In the genomic region with DNA sequence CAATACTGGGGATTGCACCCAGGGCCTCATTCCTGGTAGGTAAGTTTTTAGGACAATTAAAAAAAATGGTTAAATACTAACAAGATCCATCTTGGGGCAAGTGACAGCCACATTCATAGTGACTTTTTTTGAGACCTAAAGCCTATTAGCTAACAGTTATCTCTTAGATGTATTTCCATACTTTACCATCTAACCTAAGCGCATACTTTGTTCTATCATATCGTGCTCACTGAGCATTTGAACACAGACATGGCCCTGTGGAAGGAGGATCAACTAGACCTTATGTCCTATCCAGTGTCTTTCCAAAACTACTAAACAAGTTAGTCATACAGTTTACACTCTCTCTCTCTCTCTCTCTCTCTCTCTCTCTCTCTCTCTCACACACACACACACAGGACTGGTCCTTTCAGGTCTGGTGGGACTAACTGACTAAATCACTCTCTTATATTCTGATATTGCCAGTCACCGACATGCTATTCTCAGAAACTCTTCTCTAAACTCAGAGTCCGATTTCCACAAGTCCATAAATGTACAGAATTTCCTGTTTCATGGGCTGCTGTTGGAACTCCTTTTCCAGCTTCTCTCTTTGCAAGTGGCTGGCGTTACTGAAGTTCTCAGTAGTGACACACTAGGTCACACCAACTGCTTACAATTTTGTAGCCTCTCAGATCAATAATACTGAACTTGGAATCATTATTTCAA, we compare ENCODE assay signal across 9 mouse cellular contexts. TPM values are rescaled to one million over a fixed set of nuclear protein-coding genes. Genes with fewer than 3 reads are reported as not detected.
A peak's percentile ranks its signal among the peaks of the same experiment; 100 is the strongest.
DNase-seq lines count a peak whose midpoint lies in the region; ATAC-seq and TF ChIP-seq lines count a peak whose summit lies in the region.
"Had no signal": no experiment of that assay in that cellular context is flagged by ENCODE, and none has a peak within 500 bp of the region (broad histone marks: within the 10 kb centered on the region; RNA-seq: fewer than 3 reads in every experiment).

No protein-coding gene starts in this region.

- WGBS in neural tube, embryonic 11.5 days = 55% methylated on average over 5 of the region's 5 CpGs
- 34% methylated on average over 5 of the region's 5 CpGs for WGBS in intestine, embryonic 16.5 days
- 26% methylated on average over 5 of the region's 5 CpGs for WGBS in small intestine, adult 2 months

- peaks cover 63% of the 10 kb centered on the region for H3K4me1 ChIP-seq in erythroblast, embryonic 14.5 days (ENCODE audit: control insufficient read depth)
- H3K4me1 ChIP-seq in neural tube, embryonic 11.5 days (ENCODE audit: control insufficient read depth, insufficient read depth, low read length) = peaks cover 3% of the 10 kb centered on the region
- H3K4me1 ChIP-seq in intestine, embryonic 16.5 days (ENCODE audit: control insufficient read depth, insufficient read depth, low read length) = peaks cover 4% of the 10 kb centered on the region; the same call in 1 of the 2 replicates
- H3K4me1 ChIP-seq in small intestine, adult 2 months (ENCODE audit: control insufficient read depth, insufficient read depth, insufficient read length, low read length) = peaks cover 2% of the 10 kb centered on the region; the same call in 1 of the 2 replicates

- no peaks in the 10 kb centered on the region for H3K27me3 ChIP-seq in erythroblast, embryonic 14.5 days (ENCODE audit: control insufficient read depth)
- no peaks in the 10 kb centered on the region for H3K27me3 ChIP-seq in neural tube, embryonic 11.5 days (ENCODE audit: control insufficient read depth, insufficient read depth, low read length)
- H3K27me3 ChIP-seq in intestine, embryonic 16.5 days (replicated peaks; ENCODE audit: control insufficient read depth, insufficient read depth, low read length) = no peaks in the 10 kb centered on the region
- H3K27me3 ChIP-seq in small intestine, adult 2 months (ENCODE audit: control insufficient read depth, insufficient read depth, low read length) = no peaks in the 10 kb centered on the region

- H3K27ac ChIP-seq in neural tube, embryonic 11.5 days (ENCODE audit: low read depth, low read length) = peak overlapping the region; percentile 75; the same call in 1 of the 2 replicates
- H3K27ac ChIP-seq in intestine, embryonic 16.5 days (ENCODE audit: low read length) = peak overlapping the region; percentile 78
- H3K27ac ChIP-seq in small intestine, adult 2 months (ENCODE audit: insufficient read depth, low read depth, low read length) = 0 out of 2 replicates have a peak overlapping the region, but pooled peaks have one; percentile 6

- peak overlapping the region; percentile 65 for H3K4me2 ChIP-seq in neural tube, embryonic 11.5 days (ENCODE audit: low read depth)
- peak overlapping the region; percentile 61 for H3K4me2 ChIP-seq in intestine, embryonic 16.5 days (ENCODE audit: low read depth, low read length)

- no peaks in the 10 kb centered on the region for H3K9me3 ChIP-seq in erythroblast, embryonic 14.5 days (ENCODE audit: control insufficient read depth, low read length)
- H3K9me3 ChIP-seq in neural tube, embryonic 11.5 days (ENCODE audit: control insufficient read depth, low read length) = no peaks in the 10 kb centered on the region
- H3K9me3 ChIP-seq in intestine, embryonic 16.5 days (ENCODE audit: control insufficient read depth, low read length) = no peaks in the 10 kb centered on the region

- H3K4me3 ChIP-seq in erythroblast, embryonic 14.5 days (replicated peaks) = peak overlapping the region; percentile 74
- peak overlapping the region; percentile 21 for H3K4me3 ChIP-seq in neural tube, embryonic 11.5 days (ENCODE audit: low read depth, low read length)
- peak overlapping the region; percentile 41 for H3K4me3 ChIP-seq in intestine, embryonic 16.5 days (ENCODE audit: low read length)
- H3K4me3 ChIP-seq in small intestine, adult 2 months (ENCODE audit: low read depth, low read length) = no peak overlapping the region

- no peak for TF ChIP-seq CTCF in small intestine, adult 2 months (IDR thresholded peaks at IDR 0.05; ENCODE audit: extremely low read depth, insufficient read length, insufficient replicate concordance, low read depth, low read length)

- peak overlapping the region; percentile 58 for H3K9ac ChIP-seq in neural tube, embryonic 11.5 days (ENCODE audit: low read length)
- peak overlapping the region; percentile 54 for H3K9ac ChIP-seq in intestine, embryonic 16.5 days (ENCODE audit: low read depth, low read length)

- H3K36me3 ChIP-seq in erythroblast, embryonic 14.5 days (ENCODE audit: control insufficient read depth) = peaks cover 14% of the 10 kb centered on the region
- no peaks in the 10 kb centered on the region for H3K36me3 ChIP-seq in neural tube, embryonic 11.5 days (ENCODE audit: control insufficient read depth, insufficient read depth, low read length)
- no peaks in the 10 kb centered on the region for H3K36me3 ChIP-seq in intestine, embryonic 16.5 days (ENCODE audit: control insufficient read depth, insufficient read depth, low read length)
- H3K36me3 ChIP-seq in small intestine, adult 2 months (ENCODE audit: control insufficient read depth, insufficient read depth, low read length) = no peaks in the 10 kb centered on the region

- no peak for ATAC-seq in erythroblast, adult 5-6 weeks (replicated peaks; ENCODE audit: low FRiP score, poor library complexity, severe bottlenecking)
- ATAC-seq in neural tube, embryonic 11.5 days (ENCODE audit: insufficient read depth, low FRiP score, low TSS enrichment) = no peak
- no peak for ATAC-seq in intestine, embryonic 16.5 days

- peak; percentile 26 for DNase-seq in neural tube, embryonic 11.5 days (ENCODE audit: low spot score)
- DNase-seq in neural tube, embryonic 10.5 days (ENCODE audit: extremely low spot score, low spot score) = no peak
- no peak for DNase-seq in adrenal gland, adult 8-10 months
- DNase-seq in spleen, postnatal 10 days (ENCODE audit: low spot score in 2 of 2) = no peak
- DNase-seq: B cell, adult 2 months had no signal

- TF ChIP-seq POLR2A in small intestine, adult 2 months (IDR thresholded peaks at IDR 0.05; ENCODE audit: low read depth, low read length) = no peak

RNA-seq across cellular contexts. Expression of gene Hist1h2ah, which starts 1.5 kb away (rescaled TPM):
- 105 and 181 TPM in 2 replicates for polyA plus RNA-seq in erythroblast, embryonic 14.5 days (2012)
- total RNA-seq in erythroblast, adult 5-6 weeks (2015; ENCODE audit: low replicate concordance) = 2.5 TPM in 1 of 2 replicates, not detected in the other
- 462 and 930 TPM in 2 replicates for total RNA-seq in erythroblast, adult 5-6 weeks (2017; ENCODE audit: low replicate concordance)
- polyA plus RNA-seq in neural tube, embryonic 11.5 days (2014; fragmentation: Nextera tagmentation; extraction: Ambion mirVana) = 6.6 and 16.2 TPM in 2 replicates
- 4.6 and 5.1 TPM in 2 replicates for polyA plus RNA-seq in intestine, embryonic 16.5 days (2015; fragmentation: Nextera tagmentation; extraction: Ambion mirVana)
- polyA plus RNA-seq in small intestine, adult 2 months (2012; rRNA removed) = 106 and 238 TPM in 2 replicates
- 10 to 100 TPM in 2 of 4 experiments, 1 to 10 TPM in 1, not detected in 1; 6.0 to 18.5 (median 12.6) TPM for total RNA-seq in adrenal gland, adult 8-10 months (2022)

RNA-seq across cellular contexts. Expression of gene Hist1h2bk, which starts 1.8 kb away (rescaled TPM):
- polyA plus RNA-seq in erythroblast, embryonic 14.5 days (2012) = 6.1 and 13.9 TPM in 2 replicates
- total RNA-seq in erythroblast, adult 5-6 weeks (2015; ENCODE audit: low replicate concordance) = 14.6 and 64.4 TPM in 2 replicates
- total RNA-seq in erythroblast, adult 5-6 weeks (2017; ENCODE audit: low replicate concordance) = 627 and 660 TPM in 2 replicates
- polyA plus RNA-seq in neural tube, embryonic 11.5 days (2014; fragmentation: Nextera tagmentation; extraction: Ambion mirVana) = 6.2 and 10.8 TPM in 2 replicates
- polyA plus RNA-seq in intestine, embryonic 16.5 days (2015; fragmentation: Nextera tagmentation; extraction: Ambion mirVana) = 1.8 and 2.9 TPM in 2 replicates
- polyA plus RNA-seq in small intestine, adult 2 months (2012; rRNA removed) = 34.9 and 41.4 TPM in 2 replicates
- 10 to 100 TPM; 22.5 to 31.6 (median 25.4) TPM for total RNA-seq in adrenal gland, adult 8-10 months (2022)

RNA-seq across cellular contexts. Expression of gene Hist1h4i, which starts 7.3 kb away (rescaled TPM):
- 24.7 and 42.0 TPM in 2 replicates for polyA plus RNA-seq in erythroblast, embryonic 14.5 days (2012)
- total RNA-seq in erythroblast, adult 5-6 weeks (2015; ENCODE audit: low replicate concordance) = 32.4 and 38.2 TPM in 2 replicates
- 129 and 151 TPM in 2 replicates for total RNA-seq in erythroblast, adult 5-6 weeks (2017; ENCODE audit: low replicate concordance)
- polyA plus RNA-seq in neural tube, embryonic 11.5 days (2014; fragmentation: Nextera tagmentation; extraction: Ambion mirVana) = 25.5 and 29.2 TPM in 2 replicates
- polyA plus RNA-seq in intestine, embryonic 16.5 days (2015; fragmentation: Nextera tagmentation; extraction: Ambion mirVana) = 18.8 and 22.0 TPM in 2 replicates
- 6.3 and 10.1 TPM in 2 replicates for polyA plus RNA-seq in small intestine, adult 2 months (2012; rRNA removed)
- 10 to 100 TPM; 42.6 to 80.0 (median 56.7) TPM for total RNA-seq in adrenal gland, adult 8-10 months (2022)

RNA-seq across cellular contexts. Expression of gene Hist1h2ag, which starts 8.9 kb away (rescaled TPM):
- 9.1 and 21.8 TPM in 2 replicates for polyA plus RNA-seq in erythroblast, embryonic 14.5 days (2012)
- total RNA-seq in erythroblast, adult 5-6 weeks (2015; ENCODE audit: low replicate concordance) = 3.7 and 12.3 TPM in 2 replicates
- 705 and 715 TPM in 2 replicates for total RNA-seq in erythroblast, adult 5-6 weeks (2017; ENCODE audit: low replicate concordance)
- 51.6 and 61.4 TPM in 2 replicates for polyA plus RNA-seq in neural tube, embryonic 11.5 days (2014; fragmentation: Nextera tagmentation; extraction: Ambion mirVana)
- 17.4 and 30.0 TPM in 2 replicates for polyA plus RNA-seq in intestine, embryonic 16.5 days (2015; fragmentation: Nextera tagmentation; extraction: Ambion mirVana)
- polyA plus RNA-seq in small intestine, adult 2 months (2012; rRNA removed) = 22.6 and 24.8 TPM in 2 replicates
- total RNA-seq in adrenal gland, adult 8-10 months (2022) = 10 to 100 TPM in 3 of 4 experiments, 1 to 10 TPM in 1; 8.7 to 18.8 (median 13.1) TPM

RNA-seq across cellular contexts. Expression of gene Hist1h2bj, which starts 9.1 kb away (rescaled TPM):
- polyA plus RNA-seq in erythroblast, embryonic 14.5 days (2012) = 17.0 and 19.6 TPM in 2 replicates
- total RNA-seq in erythroblast, adult 5-6 weeks (2015; ENCODE audit: low replicate concordance) = 17.9 and 23.8 TPM in 2 replicates
- total RNA-seq in erythroblast, adult 5-6 weeks (2017; ENCODE audit: low replicate concordance) = 272 and 275 TPM in 2 replicates
- polyA plus RNA-seq in neural tube, embryonic 11.5 days (2014; fragmentation: Nextera tagmentation; extraction: Ambion mirVana) = 12.4 and 13.1 TPM in 2 replicates
- 4.7 and 7.7 TPM in 2 replicates for polyA plus RNA-seq in intestine, embryonic 16.5 days (2015; fragmentation: Nextera tagmentation; extraction: Ambion mirVana)
- 16.9 and 21.2 TPM in 2 replicates for polyA plus RNA-seq in small intestine, adult 2 months (2012; rRNA removed)
- total RNA-seq in adrenal gland, adult 8-10 months (2022) = 10 to 100 TPM; 14.2 to 31.0 (median 21.9) TPM

Comparison
In these comparisons a context has a peak if more than half of its experiments do, and no peak if none do; other contexts are left out.
1. H3K27ac ChIP-seq: peak in every context shown above with its lines; median percentile 78 in intestine, embryonic 16.5 days; 75 in neural tube, embryonic 11.5 days; 6 in small intestine, adult 2 months.